25 mouse cellular contexts compared by ENCODE assay signal in the genomic region with DNA sequence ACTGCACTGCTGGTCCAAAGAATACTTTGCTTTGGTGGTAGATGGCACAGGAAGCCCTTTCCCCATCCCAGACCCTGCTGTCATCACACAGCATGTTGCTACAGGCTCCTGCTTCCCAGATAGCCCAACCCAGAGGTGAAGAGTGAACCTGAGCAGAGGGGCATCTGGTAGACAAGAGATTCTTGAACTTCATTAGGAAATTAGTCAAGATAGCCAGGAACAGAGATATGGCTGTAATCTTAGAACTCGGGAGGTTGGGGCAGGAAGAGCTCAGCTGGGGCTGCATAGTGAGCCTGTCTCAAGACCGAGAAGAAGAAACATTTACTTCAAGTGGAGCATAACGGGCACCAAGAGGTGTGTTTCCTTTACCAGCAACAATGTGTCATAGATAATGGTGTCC. TPM values are rescaled to one million over a fixed set of nuclear protein-coding genes. Genes with fewer than 3 reads are reported as not detected.
DNase-seq lines count a peak whose midpoint lies in the region; ATAC-seq lines count a peak whose summit lies in the region.
"Had no signal": no experiment of that assay in that cellular context is flagged by ENCODE, and none has a peak within 500 bp of the region (broad histone marks: within the 10 kb centered on the region; RNA-seq: fewer than 3 reads in every experiment).

No protein-coding gene starts in this region.

- WGBS in heart, embryonic 16.5 days: 22% methylated on average over 3 of the region's 3 CpGs
- 80% methylated on average over 3 of the region's 3 CpGs for WGBS in embryonic facial prominence, embryonic 10.5 days
- 16% methylated on average over 3 of the region's 3 CpGs for WGBS in liver, embryonic 13.5 days (ENCODE audit: insufficient replicate concordance)

- no peak overlapping the region for H3K4me3 ChIP-seq in heart, embryonic 16.5 days (ENCODE audit: low read length)
- no peak overlapping the region for H3K4me3 ChIP-seq in embryonic facial prominence, embryonic 10.5 days
- H3K4me3 ChIP-seq in liver, embryonic 13.5 days (replicated peaks): no peak overlapping the region
- H3K4me3 ChIP-seq in megakaryocyte, embryonic 14.5 days (replicated peaks): peak overlapping the region; percentile 64
- H3K4me3 ChIP-seq: hindbrain, embryonic 15.5 days; intestine, embryonic 15.5 days; left cerebral cortex, adult 2 months; limb, embryonic 10.5 days; myocyte had no signal

- H3K9ac ChIP-seq in heart, embryonic 16.5 days (ENCODE audit: low read length): no peak overlapping the region
- no peak overlapping the region for H3K9ac ChIP-seq in liver, embryonic 13.5 days
- H3K9ac ChIP-seq: hindbrain, embryonic 15.5 days; intestine, embryonic 15.5 days; liver, embryonic 14.5 days had no signal

- H3K36me3 ChIP-seq in heart, embryonic 16.5 days (ENCODE audit: control insufficient read depth, insufficient read depth): no peaks in the 10 kb centered on the region
- no peaks in the 10 kb centered on the region for H3K36me3 ChIP-seq in embryonic facial prominence, embryonic 10.5 days (replicated peaks)
- no peaks in the 10 kb centered on the region for H3K36me3 ChIP-seq in liver, embryonic 13.5 days
- no peaks in the 10 kb centered on the region for H3K36me3 ChIP-seq in megakaryocyte, embryonic 14.5 days (replicated peaks; ENCODE audit: low read length)
- H3K36me3 ChIP-seq: hindbrain, embryonic 15.5 days; intestine, embryonic 15.5 days; limb, embryonic 10.5 days had no signal

- H3K4me1 ChIP-seq in heart, embryonic 16.5 days (ENCODE audit: control insufficient read depth, insufficient read depth, low read length): peaks cover 23% of the 10 kb centered on the region
- H3K4me1 ChIP-seq in embryonic facial prominence, embryonic 10.5 days: peaks cover 23% of the 10 kb centered on the region
- H3K4me1 ChIP-seq in liver, embryonic 13.5 days (replicated peaks): peaks cover 63% of the 10 kb centered on the region
- H3K4me1 ChIP-seq in megakaryocyte, embryonic 14.5 days: peaks cover 87% of the 10 kb centered on the region
- H3K4me1 ChIP-seq: hindbrain, embryonic 15.5 days; intestine, embryonic 15.5 days had no signal

- DNase-seq in heart, postnatal 4 days: no peak
- DNase-seq in embryonic facial prominence, embryonic 10.5 days (ENCODE audit: low spot score): no peak
- DNase-seq in liver, embryonic 13.5 days: no peak
- no peak for DNase-seq in lung, postnatal 10 days
- no peak for DNase-seq in left cerebral cortex, adult 9 months (ENCODE audit: low spot score in 2 of 2)
- DNase-seq in thymus, postnatal 14 days: no peak
- DNase-seq: adrenal gland, postnatal 10 days; cerebellum, adult 8-10 months; cerebellum, postnatal 36 days; embryo, embryonic 11 days; gastrocnemius, postnatal 10 days; kidney, adult 8-10 months; kidney, postnatal 10 days; lung, postnatal 14 days; thymus, adult 2 months had no signal

- H3K4me2 ChIP-seq in heart, embryonic 16.5 days (ENCODE audit: low read depth, low read length): no peak overlapping the region
- H3K4me2 ChIP-seq in liver, embryonic 13.5 days: no peak overlapping the region
- H3K4me2 ChIP-seq: hindbrain, embryonic 15.5 days; intestine, embryonic 15.5 days had no signal

- H3K9me3 ChIP-seq in heart, embryonic 16.5 days (replicated peaks; ENCODE audit: control insufficient read depth, low read length): no peaks in the 10 kb centered on the region
- no peaks in the 10 kb centered on the region for H3K9me3 ChIP-seq in embryonic facial prominence, embryonic 10.5 days
- no peaks in the 10 kb centered on the region for H3K9me3 ChIP-seq in liver, embryonic 13.5 days (replicated peaks)
- no peaks in the 10 kb centered on the region for H3K9me3 ChIP-seq in megakaryocyte, embryonic 14.5 days
- H3K9me3 ChIP-seq: hindbrain, embryonic 15.5 days; intestine, embryonic 15.5 days; limb, embryonic 10.5 days had no signal

- H3K27ac ChIP-seq in heart, embryonic 16.5 days (ENCODE audit: low read length): 0 out of 2 replicates have a peak overlapping the region, but pooled peaks have one; percentile 31
- 0 out of 2 replicates have a peak overlapping the region, but pooled peaks have one; percentile 24 for H3K27ac ChIP-seq in embryonic facial prominence, embryonic 10.5 days (replicated peaks)
- H3K27ac ChIP-seq in liver, embryonic 13.5 days: 0 out of 2 replicates have a peak overlapping the region, but pooled peaks have one; percentile 24
- H3K27ac ChIP-seq: hindbrain, embryonic 15.5 days; intestine, embryonic 15.5 days; left cerebral cortex, adult 2 months; limb, embryonic 10.5 days; liver, embryonic 14.5 days had no signal

- no peaks in the 10 kb centered on the region for H3K27me3 ChIP-seq in heart, embryonic 16.5 days (ENCODE audit: control insufficient read depth, insufficient read depth, low read length)
- H3K27me3 ChIP-seq in embryonic facial prominence, embryonic 10.5 days (replicated peaks; ENCODE audit: low read depth, poor library complexity, severe bottlenecking): no peaks in the 10 kb centered on the region
- no peaks in the 10 kb centered on the region for H3K27me3 ChIP-seq in liver, embryonic 13.5 days
- H3K27me3 ChIP-seq in megakaryocyte, embryonic 14.5 days (replicated peaks): no peaks in the 10 kb centered on the region
- H3K27me3 ChIP-seq: hindbrain, embryonic 15.5 days; intestine, embryonic 15.5 days had no signal

- peak; percentile 43; the same call in 1 of the 2 replicates for ATAC-seq in heart, embryonic 16.5 days (replicated peaks; ENCODE audit: extremely low read depth, insufficient read depth, low FRiP score)
- ATAC-seq in liver, embryonic 13.5 days (ENCODE audit: low read depth): 0 out of 2 replicates have a peak, but pooled peaks have one; percentile 17
- ATAC-seq: forebrain, embryonic 14.5 days; intestine, embryonic 15.5 days; midbrain, embryonic 16.5 days had no signal

RNA-seq across cellular contexts. Expression of gene Itm2b, which starts 16.3 kb away (rescaled TPM):
- polyA plus RNA-seq in heart, embryonic 16.5 days (2015; fragmentation: Nextera tagmentation; extraction: Ambion mirVana): 757 and 885 TPM in 2 replicates
- 100 to 1,000 TPM; 441 to 466 TPM for total RNA-seq in heart, postnatal 4 days (2021)
- 197 and 226 TPM in 2 replicates for polyA plus RNA-seq in embryonic facial prominence, embryonic 10.5 days (2016; fragmentation: Nextera tagmentation; extraction: Ambion mirVana)
- 405 and 461 TPM in 2 replicates for polyA plus RNA-seq in liver, embryonic 13.5 days (2015; fragmentation: Nextera tagmentation; extraction: Ambion mirVana)
- 493 and 564 TPM in 2 replicates for polyA plus RNA-seq in megakaryocyte, embryonic 14.5 days (2012; ENCODE audit: insufficient read depth, low replicate concordance)
